Mouse (Mus musculus): ENCODE data around the gene Krtap13-1. TPM values are rescaled to one million over a fixed set of nuclear protein-coding genes. Genes with fewer than 3 reads are reported as not detected.

Krtap13-1 gene
- total RNA-seq (2012; rRNA removed), result not detected in 2 replicates

DNA sequence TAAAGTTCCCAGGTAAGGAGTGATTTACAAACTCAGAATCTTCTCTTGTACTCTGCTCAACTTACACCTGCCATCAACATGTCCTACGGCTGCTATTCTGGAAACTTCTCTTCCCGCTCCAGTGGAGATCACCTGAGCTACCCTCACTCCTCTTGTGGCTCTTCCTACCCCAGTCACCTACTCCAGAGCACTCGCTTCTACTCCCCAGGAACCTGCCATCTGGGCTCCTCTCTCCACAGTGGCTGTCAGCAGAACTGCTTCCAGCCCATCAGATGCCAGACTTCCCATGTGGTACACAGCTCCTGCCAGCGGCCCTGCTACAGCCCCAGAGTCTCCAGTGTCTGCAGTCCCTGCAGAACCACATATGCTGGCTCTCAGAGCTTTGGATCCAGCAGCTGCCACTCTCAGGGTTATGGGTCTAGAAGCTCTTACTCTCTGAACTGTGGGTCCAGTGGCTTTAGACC is at the start of gene Krtap13-1:
Gene Krtap13-1, plus strand, starts transcription at position 51 of the 464 bp plus-strand sequence.
- H3K9ac ChIP-seq (ENCODE audit: insufficient read depth, low read depth, low read length, poor library complexity, severe bottlenecking), result no peak within 1 kb of the TSS
- no peaks in the 10 kb centered on the region for H3K9me3 ChIP-seq (ENCODE audit: control insufficient read depth, insufficient read depth, low read depth, low read length)
- H3K36me3 ChIP-seq (ENCODE audit: control insufficient read depth, insufficient read depth, low read length, poor library complexity, severe bottlenecking), result no peaks in the 10 kb centered on the region
- TF ChIP-seq ZNF384 (IDR thresholded peaks at IDR 0.05; ENCODE audit: low read depth, low read length) (no peak), CHD2 (IDR thresholded peaks at IDR 0.05; ENCODE audit: low read depth, low read length) (no peak), ZC3H11A (IDR thresholded peaks at IDR 0.05; ENCODE audit: borderline replicate concordance, low read depth, low read length) (no peak), HCFC1 (IDR thresholded peaks at IDR 0.05; ENCODE audit: borderline replicate concordance, insufficient read depth, low read length) (no peak), MAFK (IDR thresholded peaks at IDR 0.05; ENCODE audit: insufficient read depth, low read depth, low read length) (no peak)
- no peaks in the 10 kb centered on the region for H3K4me1 ChIP-seq (ENCODE audit: control insufficient read depth in 2 of 2, insufficient read depth in 2 of 2, low read length in 2 of 2, poor library complexity in 1 of 2)
- H3K27ac ChIP-seq (ENCODE audit: insufficient read depth, low read depth, low read length, poor library complexity, severe bottlenecking), result no peak within 1 kb of the TSS
- in situ Hi-C loops (cut with MboI; ENCODE audit: low sequenced_read_pairs in 2 of 2, unreplicated experiment in 2 of 2), result no loop called here
- H3K4me3 ChIP-seq (ENCODE audit: insufficient read depth in 1 of 2, low read depth in 1 of 2, low read length in 2 of 2, poor library complexity in 1 of 2, severe bottlenecking in 1 of 2), result no peak within 1 kb of the TSS
- no peak for DNase-seq (ENCODE audit: low read depth, low spot score)

- no peak for DNase-seq (ENCODE audit: low read depth, low spot score)
These were observed 49.6 kb upstream of the Krtap13-1 start for GRCm38 (mm10) chr16:88679099-88679498.

DNA sequence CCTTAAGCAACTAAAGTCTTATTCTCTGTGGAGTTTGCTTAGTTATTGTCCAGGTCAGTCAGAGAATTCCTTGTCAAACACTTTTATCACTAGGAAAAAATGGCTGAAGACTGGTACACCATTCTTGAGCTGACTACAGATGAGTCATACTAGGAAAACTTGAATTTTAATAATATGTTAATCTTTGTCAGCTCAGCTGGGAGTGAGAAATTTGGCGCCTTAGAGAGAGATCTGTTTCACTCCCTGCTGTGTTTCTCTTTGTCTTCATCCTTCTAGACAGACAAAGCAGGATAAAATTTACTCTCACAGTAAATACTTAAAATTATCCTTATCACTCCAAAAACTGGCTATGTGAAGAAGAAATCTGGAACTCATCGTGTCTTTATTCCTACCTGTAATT is 47.4 kb upstream of the Krtap13-1 start:
- H3K4me1 ChIP-seq (ENCODE audit: control insufficient read depth in 2 of 2, insufficient read depth in 2 of 2, low read length in 2 of 2, poor library complexity in 1 of 2), result no peaks in the 10 kb centered on the region
- TF ChIP-seq ZNF384 (IDR thresholded peaks at IDR 0.05; ENCODE audit: low read depth, low read length) (no peak), HCFC1 (IDR thresholded peaks at IDR 0.05; ENCODE audit: borderline replicate concordance, insufficient read depth, low read length) (no peak), ZC3H11A (IDR thresholded peaks at IDR 0.05; ENCODE audit: borderline replicate concordance, low read depth, low read length) (no peak), CHD2 (IDR thresholded peaks at IDR 0.05; ENCODE audit: low read depth, low read length) (no peak), MAFK (IDR thresholded peaks at IDR 0.05; ENCODE audit: insufficient read depth, low read depth, low read length) (no peak)
- H3K27ac ChIP-seq (ENCODE audit: insufficient read depth, low read depth, low read length, poor library complexity, severe bottlenecking), result no peak overlapping the region
- H3K9ac ChIP-seq (ENCODE audit: insufficient read depth, low read depth, low read length, poor library complexity, severe bottlenecking), result no peak overlapping the region
- H3K36me3 ChIP-seq (ENCODE audit: control insufficient read depth, insufficient read depth, low read length, poor library complexity, severe bottlenecking), result no peaks in the 10 kb centered on the region
- H3K4me3 ChIP-seq (ENCODE audit: insufficient read depth in 1 of 2, low read depth in 1 of 2, low read length in 2 of 2, poor library complexity in 1 of 2, severe bottlenecking in 1 of 2), result no peak overlapping the region
- no peaks in the 10 kb centered on the region for H3K9me3 ChIP-seq (ENCODE audit: control insufficient read depth, insufficient read depth, low read depth, low read length)
- DNase-seq (ENCODE audit: low read depth, low spot score), result no peak
- in situ Hi-C loops (cut with MboI; ENCODE audit: low sequenced_read_pairs in 2 of 2, unreplicated experiment in 2 of 2), result no loop called here

More at GRCm38 (mm10) chr16:88679099-88679498, 49.6 kb upstream of the Krtap13-1 start:
- H3K9ac ChIP-seq (ENCODE audit: insufficient read depth, low read depth, low read length, poor library complexity, severe bottlenecking), result no peak overlapping the region
- H3K4me3 ChIP-seq (ENCODE audit: insufficient read depth in 1 of 2, low read depth in 1 of 2, low read length in 2 of 2, poor library complexity in 1 of 2, severe bottlenecking in 1 of 2), result no peak overlapping the region
- in situ Hi-C loops (cut with MboI; ENCODE audit: low sequenced_read_pairs in 2 of 2, unreplicated experiment in 2 of 2), result no loop called here
- no peaks in the 10 kb centered on the region for H3K9me3 ChIP-seq (ENCODE audit: control insufficient read depth, insufficient read depth, low read depth, low read length)
- H3K4me1 ChIP-seq (ENCODE audit: control insufficient read depth in 2 of 2, insufficient read depth in 2 of 2, low read length in 2 of 2, poor library complexity in 1 of 2), result no peaks in the 10 kb centered on the region
- no peak overlapping the region for H3K27ac ChIP-seq (ENCODE audit: insufficient read depth, low read depth, low read length, poor library complexity, severe bottlenecking)
- no peaks in the 10 kb centered on the region for H3K36me3 ChIP-seq (ENCODE audit: control insufficient read depth, insufficient read depth, low read length, poor library complexity, severe bottlenecking)
- no peak for TF ChIP-seq ZNF384 (IDR thresholded peaks at IDR 0.05; ENCODE audit: low read depth, low read length)
- no peak for TF ChIP-seq MAFK (IDR thresholded peaks at IDR 0.05; ENCODE audit: insufficient read depth, low read depth, low read length)
- no peak for TF ChIP-seq CHD2 (IDR thresholded peaks at IDR 0.05; ENCODE audit: low read depth, low read length)
- no peak for TF ChIP-seq HCFC1 (IDR thresholded peaks at IDR 0.05; ENCODE audit: borderline replicate concordance, insufficient read depth, low read length)
- no peak for TF ChIP-seq ZC3H11A (IDR thresholded peaks at IDR 0.05; ENCODE audit: borderline replicate concordance, low read depth, low read length)

DNA sequence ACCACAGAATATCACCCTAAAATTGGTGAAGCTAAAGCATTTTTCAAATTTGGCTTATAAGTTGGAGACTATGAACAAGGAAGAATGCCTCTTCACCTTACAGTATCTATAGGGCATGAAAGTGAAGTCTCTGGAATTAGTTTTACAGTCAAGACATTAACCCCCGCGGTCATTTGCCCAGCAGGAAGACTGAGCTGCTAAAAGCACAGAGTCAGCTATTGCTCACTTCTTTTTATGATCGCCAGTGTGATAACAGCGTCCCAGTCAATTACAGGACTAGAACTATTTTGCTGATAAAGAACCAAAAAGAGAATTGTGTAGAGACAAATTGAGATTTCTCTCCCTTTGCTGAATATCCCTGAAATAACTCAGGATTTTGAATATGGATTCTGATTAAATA is 32.4 kb upstream of the Krtap13-1 start:
- Histone ChIP-seq H3K36me3 (ENCODE audit: control insufficient read depth, insufficient read depth, low read length, poor library complexity, severe bottlenecking) (no peaks in the 10 kb centered on the region), H3K9ac (ENCODE audit: insufficient read depth, low read depth, low read length, poor library complexity, severe bottlenecking) (no peak overlapping the region), H3K4me1 (ENCODE audit: control insufficient read depth in 2 of 2, insufficient read depth in 2 of 2, low read length in 2 of 2, poor library complexity in 1 of 2) (no peaks in the 10 kb centered on the region), H3K4me3 (ENCODE audit: insufficient read depth in 1 of 2, low read depth in 1 of 2, low read length in 2 of 2, poor library complexity in 1 of 2, severe bottlenecking in 1 of 2) (no peak overlapping the region), H3K9me3 (ENCODE audit: control insufficient read depth, insufficient read depth, low read depth, low read length) (no peaks in the 10 kb centered on the region), H3K27ac (ENCODE audit: insufficient read depth, low read depth, low read length, poor library complexity, severe bottlenecking) (no peak overlapping the region)
- TF ChIP-seq CHD2 (IDR thresholded peaks at IDR 0.05; ENCODE audit: low read depth, low read length) (no peak), ZNF384 (IDR thresholded peaks at IDR 0.05; ENCODE audit: low read depth, low read length) (no peak), ZC3H11A (IDR thresholded peaks at IDR 0.05; ENCODE audit: borderline replicate concordance, low read depth, low read length) (no peak), MAFK (IDR thresholded peaks at IDR 0.05; ENCODE audit: insufficient read depth, low read depth, low read length) (no peak), HCFC1 (IDR thresholded peaks at IDR 0.05; ENCODE audit: borderline replicate concordance, insufficient read depth, low read length) (no peak)
- no peak for DNase-seq (ENCODE audit: low read depth, low spot score)
- in situ Hi-C loops (cut with MboI; ENCODE audit: low sequenced_read_pairs in 2 of 2, unreplicated experiment in 2 of 2), result no loop called here

All from ES-E14 (cell line).